Mouse (Mus musculus) left cerebral cortex, adult 11 months (tissue): ENCODE results near the gene Olfr76.
"Not testable (repeated sequence)": the region's sequence is repeated elsewhere in the genome, so short reads cannot be mapped to it uniquely, and the experiment has no call there.

Source experiments
- DNase-seq: peaks from one replicate; pipeline ENCODE4 v3.0.0; 2022; ENCODE audit warnings: low spot score

Olfr76 gene

DNA sequence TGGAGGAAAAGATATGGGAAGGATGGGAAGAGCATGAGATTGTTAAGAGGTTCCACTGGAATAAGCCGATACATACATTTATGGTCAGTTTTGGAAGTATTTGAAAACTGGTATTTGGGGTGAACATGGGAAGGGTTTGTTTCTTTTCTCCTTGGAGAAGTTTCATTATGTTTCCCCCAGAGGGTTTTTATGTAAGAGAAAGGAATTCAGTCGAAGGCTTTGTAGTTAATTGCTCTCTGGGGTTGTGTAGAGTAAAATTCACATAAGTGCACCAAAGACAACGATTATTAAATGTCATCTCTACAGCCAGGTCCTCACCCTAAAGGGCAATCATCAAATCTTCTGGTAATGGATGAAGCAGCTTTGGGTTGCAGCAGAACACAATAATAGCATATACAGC lies at the start of gene Olfr76:
TSS of gene Olfr76 (minus strand) at position 101 of the 400 bp plus-strand sequence.
- no peak for DNase-seq

DNA sequence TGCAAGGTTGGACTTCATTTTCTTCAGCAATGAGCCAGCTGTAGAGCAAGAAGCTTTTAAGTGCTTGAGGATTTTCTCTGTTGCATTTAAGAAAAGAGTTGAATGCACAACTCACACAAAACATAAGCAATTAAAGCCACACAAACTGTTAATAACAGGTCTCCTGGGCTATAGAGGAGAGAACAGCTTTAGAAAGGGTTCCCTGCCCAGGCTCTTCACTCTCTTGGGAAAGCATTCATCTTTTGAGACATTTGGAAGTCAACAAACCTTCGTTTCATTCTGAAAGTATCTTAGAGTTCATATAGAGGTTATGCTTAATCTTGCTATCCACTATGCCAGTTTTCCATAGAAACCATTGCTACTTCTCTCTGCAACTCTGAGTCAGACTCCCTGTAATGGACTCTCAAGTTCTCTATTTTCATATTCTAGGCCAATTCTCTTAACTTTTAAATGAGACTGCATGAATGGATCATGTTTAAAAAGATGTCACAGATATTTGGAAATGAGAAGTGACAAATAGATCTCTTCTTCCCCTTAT lies 47.1 kb upstream of the Olfr76 start, which contains the start of gene Olfr1555-ps1:
TSS of gene Olfr1555-ps1 (minus strand) at position 51 of the 538 bp plus-strand sequence.
- DNase-seq = not testable (repeated sequence)

DNA sequence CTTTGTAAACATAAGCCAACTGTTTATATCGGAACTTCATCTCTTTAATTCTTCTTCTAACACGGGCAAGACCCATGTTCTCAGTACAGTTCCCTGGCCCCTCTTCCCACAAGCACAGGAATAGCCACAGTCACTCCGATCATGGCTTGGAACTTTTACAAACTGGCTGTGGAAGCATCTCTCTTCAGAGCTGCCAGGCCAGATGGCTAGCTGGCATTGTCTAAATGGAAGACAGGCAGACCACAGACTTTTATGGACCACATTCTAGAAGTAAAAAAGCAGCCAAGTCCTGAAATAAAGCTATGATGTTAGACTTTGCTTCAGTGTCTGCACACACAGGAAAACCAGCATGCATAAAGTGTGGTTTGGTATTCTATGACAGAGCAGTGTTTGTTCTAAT lies 22.4 kb upstream of the Olfr76 start:
- DNase-seq = no peak

DNA sequence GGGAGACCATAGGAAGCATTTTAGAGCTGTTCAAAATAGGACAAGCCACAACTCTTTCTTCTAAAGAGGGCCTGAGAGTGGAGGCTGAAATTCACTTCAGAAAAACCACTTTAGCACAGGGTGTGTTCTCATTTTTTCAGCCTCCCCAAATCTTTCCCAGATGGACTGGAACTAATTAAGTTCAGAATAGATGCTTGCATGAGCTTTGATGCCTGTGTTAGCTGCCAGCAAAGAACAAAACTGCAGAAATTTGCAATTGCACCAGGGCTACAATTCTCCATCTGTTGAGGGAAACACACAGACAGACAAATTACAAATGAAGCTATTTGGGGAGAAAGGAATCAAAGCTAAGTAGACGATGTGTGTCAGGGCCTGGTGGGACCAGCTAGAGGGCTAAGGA lies 20.4 kb upstream of the Olfr76 start:
- peak; percentile 44 for DNase-seq

- peak; percentile 15 for DNase-seq
Observed at GRCm38 (mm10) chr19:12134289-12134688, 11.3 kb upstream of the Olfr76 start.

GRCm38 (mm10) chr19:12116464-12116863 lies 6.5 kb downstream of the Olfr76 start:
- no peak for DNase-seq

DNA sequence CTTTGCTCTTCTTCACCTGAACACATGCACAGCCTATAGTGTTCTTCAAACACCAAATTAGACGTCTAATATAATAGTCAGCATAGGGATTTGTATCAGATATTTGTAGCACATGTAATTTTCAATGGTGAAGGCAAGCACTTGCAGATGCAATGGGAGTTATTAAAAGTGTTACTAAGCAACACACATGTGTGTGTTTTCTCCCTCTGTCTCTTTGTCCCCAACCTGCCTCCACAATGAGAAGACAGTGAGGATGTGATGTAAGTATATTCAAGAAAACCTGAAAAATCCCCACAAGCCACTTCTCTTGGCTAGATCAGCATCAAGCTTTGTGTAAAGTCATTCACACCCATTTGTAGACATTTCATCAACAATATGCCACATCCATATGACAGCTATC lies 7.2 kb downstream of the Olfr76 start, which contains the start of gene Olfr1428:
TSS of gene Olfr1428 (minus strand) at position 101 of the 400 bp plus-strand sequence.
- no peak for DNase-seq

GRCm38 (mm10) chr19:12113807-12114206 lies 9.2 kb downstream of the Olfr76 start:
- no peak for DNase-seq

DNA sequence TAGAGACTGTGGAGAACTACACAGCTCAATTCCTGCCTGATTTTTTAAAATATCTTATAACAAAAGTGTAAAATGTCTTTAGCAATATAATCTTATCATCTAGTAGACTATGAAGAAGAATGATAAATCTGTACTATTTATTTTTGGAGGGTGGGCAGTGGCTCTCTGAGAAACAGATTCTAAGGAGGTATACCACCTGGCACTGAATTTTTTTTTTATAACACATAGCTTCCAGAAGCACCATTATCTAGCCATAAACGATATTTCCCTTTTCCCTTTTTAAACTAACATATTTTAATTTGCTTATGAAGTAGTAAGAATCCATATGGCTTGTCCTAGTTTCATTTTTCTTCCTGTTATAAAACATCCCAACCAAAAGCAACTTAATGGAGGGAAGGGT lies 18.5 kb downstream of the Olfr76 start:
- DNase-seq = no peak

DNA sequence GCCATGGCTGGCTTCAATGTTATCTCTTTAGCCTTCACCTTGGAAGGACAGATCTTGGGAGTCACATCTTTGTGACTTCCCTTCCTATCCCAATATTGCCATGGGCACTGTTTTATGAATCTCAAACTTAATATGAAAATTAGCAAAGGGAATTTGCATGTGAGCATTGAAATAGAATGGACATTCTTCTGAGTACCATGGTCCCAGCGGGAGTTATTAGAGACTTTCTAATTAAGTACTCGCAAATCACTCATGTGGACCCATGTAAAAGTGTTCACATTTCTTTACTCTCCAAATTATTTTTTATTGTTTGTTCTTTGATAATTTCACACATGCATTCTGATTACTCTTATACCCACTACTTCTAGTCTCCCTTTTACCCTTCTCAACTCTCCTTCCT lies 19.8 kb downstream of the Olfr76 start, which contains the start of gene Olfr1427:
TSS of gene Olfr1427 (minus strand) at position 101 of the 400 bp plus-strand sequence.
- no peak for DNase-seq

DNA sequence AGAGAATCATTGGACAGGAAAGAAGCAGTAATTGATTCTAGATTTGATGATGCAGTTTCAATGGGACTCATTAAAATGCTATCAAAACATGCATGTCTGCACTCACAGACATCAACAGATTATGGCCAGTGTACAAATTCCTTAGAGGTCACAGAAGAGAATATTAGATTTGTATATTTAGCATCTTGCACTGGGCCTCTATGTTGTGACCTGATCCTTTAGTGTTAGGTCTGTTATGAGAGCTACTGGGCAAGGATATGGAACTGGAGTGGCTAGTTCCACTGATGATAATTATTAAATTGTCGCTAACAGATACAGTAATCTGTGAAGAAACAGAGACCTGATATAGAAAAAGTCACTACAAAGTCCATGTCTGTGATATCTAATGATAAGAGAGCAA lies 31.1 kb downstream of the Olfr76 start, which contains the start of gene Olfr1426:
TSS of gene Olfr1426 (minus strand) at position 101 of the 400 bp plus-strand sequence.
- no peak for DNase-seq

DNA sequence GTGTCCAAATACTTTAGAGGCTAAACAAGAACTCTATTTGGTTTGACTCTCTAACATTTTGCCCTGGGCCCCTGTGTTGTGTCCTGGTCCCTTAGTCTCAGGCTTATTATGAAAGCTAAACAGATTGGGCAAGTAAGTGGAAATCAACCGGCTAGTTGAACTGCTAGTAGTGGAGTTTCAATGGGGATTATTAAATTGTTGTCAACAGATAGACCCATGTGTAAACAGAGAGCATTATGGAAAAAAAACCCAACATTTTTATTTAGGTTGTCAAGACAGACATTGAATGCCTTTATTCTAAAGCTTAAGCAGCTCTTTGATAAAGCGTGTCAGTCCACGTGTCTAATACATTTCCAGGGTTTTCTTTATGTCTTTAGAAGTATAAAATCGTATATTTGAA lies 45.4 kb downstream of the Olfr76 start, which contains the start of gene Olfr1425:
TSS of gene Olfr1425 (minus strand) at position 101 of the 400 bp plus-strand sequence.
- DNase-seq = not testable (repeated sequence)

DNA sequence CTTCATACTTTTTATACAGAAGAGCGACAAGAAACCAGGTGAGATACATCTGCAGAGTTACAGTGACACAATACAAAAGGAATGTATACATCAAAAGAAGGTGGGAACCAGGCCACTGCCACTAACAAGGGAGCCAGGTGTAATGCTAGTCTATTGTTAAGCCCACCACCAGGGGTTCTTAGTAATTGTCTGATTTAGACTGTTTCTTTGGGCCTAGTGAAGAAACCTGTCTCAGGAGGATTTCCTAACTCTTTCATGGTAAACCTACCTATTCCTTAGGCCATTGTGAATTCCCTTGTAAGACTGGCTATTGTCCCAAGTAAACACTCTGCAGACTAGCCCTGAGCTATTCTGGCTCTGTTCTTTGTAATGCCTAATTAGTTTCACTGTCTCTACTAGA lies 53.5 kb downstream of the Olfr76 start:
- DNase-seq = not testable (repeated sequence)
